Mouse (Mus musculus): ENCODE measurements around the gene Dnah5.
"Not testable (repeated sequence)": the region's sequence is repeated elsewhere in the genome, so short reads cannot be mapped to it uniquely, and the experiment has no call there.

Dnah5 gene

DNA sequence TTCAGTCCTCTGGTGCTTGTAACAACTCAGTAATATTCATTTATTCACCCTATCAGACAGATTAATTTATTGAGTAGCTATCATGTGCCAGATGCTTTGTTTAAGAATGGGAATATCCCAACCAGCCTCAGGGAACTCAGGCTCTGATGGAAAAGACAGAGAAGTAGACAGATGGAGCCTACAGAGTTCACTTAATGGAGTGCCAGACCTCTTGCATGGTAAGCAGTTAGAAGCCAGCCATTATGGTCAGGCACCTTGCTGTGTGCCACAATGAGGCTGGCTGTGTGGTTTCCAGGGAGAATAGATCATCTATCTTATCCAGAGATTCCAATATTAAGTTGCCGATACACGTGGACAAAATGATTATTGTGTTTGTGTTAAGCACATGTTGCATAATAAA lies 104.3 kb downstream of the Dnah5 start:
- DNase-seq: no peak

DNA sequence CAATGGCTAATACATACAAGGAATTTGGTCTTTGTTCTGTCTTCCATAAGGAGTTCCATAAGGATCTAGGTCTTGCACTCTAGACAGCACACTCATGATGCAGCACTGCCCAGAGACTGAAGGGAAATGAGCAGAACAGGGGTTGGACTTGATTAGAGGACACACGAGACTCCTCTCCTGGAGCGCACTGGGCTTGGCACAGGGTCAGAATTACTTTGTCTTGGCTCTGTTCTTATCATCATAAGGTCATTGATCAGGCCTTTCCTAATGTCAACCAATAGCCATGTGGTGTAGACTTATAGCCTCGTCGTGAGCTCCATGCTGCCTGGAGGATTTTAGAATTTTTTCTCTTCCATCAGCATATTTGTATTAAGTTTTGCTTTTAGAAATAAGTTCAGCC lies 107.0 kb downstream of the Dnah5 start:
- no peak for DNase-seq

DNA sequence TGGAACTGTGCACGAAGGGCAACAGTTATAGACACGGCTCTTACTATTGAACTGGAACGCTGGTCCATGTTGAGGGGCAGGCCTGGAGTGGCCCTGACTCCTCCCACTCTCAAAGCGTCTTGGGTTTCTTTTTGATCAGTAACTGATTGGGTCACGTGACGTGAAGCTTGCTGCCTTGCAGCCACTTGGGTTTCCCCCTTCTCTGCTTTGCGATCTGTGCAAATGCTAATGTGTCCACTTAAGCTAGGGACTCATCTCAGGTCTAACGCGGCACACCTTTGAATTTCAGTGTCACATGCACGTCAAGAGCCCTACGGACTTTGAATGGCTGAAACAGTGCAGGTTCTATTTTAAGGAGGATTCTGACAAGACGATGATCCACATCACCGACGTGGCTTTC lies 109.9 kb downstream of the Dnah5 start:
- DNase-seq: no peak

DNA sequence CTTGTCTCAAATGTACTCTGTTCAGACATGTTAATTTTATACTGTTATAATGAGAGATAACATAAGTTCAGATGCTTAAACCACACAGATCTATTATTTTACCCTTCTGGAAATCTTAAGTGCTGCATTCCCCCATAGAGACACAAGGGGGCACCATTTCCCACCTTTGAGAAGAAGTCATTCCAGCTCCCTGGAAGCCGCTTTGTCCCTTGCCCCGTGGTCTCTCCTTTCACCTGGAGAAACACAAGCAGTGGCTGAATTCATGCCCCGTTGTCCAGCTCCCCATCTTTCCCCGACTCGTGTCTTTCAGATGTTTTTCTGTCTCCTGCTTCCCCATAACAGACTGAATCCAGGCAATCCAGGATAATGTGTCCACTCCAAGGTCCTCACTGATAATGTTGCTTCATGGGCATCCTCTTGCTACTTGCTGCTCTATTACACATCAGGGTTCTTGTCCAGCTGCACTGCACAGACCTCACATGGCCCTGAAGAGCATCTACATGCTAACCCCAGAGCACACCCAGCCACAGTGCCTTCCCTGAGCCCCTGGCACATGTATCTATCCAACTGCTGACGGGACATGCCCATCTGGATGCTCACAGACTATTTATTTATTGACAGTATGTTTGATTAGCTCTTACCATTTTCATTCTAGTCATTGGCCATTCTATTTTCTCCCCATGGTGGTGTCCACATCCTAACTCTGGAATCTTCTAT lies 112.4 kb downstream of the Dnah5 start:
- DNase-seq: peak; percentile 65

DNA sequence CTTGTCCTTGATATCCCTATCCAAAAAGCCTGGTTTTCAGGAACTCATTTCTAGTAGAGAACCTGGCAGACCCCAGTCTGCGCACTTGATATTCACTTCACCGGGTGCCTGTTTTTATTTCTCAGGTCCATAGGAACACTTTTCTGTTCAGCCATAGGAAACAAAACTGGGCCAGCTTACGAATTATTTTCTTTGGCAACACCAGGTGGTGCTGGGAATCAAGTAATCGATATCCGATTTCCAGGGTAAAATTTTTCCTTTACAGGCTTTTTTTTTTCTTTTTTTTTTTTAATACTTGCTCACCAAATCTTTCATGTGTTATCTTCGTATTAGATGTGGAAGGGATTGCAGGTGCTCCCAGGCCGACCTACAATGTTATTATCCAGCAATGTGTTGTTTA lies 119.0 kb downstream of the Dnah5 start:
- DNase-seq: no peak

DNA sequence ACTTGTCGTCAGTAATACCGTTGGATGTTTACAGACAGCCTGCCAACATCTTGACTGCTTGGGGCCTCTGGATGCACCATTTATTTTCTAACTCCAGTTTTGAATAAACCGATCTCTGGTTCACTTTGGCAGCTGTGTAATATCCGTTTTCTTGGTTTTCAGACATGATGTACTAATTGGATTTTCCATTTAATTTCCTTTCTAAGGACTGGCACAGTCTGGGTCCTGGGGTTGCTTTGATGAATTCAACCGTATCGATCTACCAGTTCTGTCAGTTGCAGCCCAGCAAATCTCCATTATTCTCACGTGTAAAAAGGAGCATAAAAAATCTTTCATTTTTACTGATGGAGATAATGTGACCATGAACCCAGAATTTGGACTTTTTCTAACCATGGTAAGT lies 123.4 kb downstream of the Dnah5 start:
- no peak for DNase-seq

DNA sequence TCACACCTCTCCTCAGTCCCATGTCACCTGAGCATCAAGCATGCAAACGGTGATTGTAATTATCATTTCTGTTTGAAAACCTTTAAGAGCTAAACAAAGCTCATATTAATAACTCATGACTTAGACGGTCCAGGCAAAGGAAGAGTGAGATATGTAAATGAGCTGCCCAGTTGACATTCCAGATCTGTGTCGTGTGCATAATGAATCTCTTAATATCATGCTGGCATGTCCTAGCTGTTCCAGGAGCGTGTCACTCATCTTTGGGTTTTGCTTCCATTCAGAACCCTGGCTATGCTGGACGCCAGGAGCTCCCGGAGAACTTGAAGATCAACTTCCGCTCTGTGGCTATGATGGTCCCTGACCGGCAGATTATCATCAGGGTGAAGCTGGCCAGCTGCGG lies 123.9 kb downstream of the Dnah5 start:
- no peak for DNase-seq

DNA sequence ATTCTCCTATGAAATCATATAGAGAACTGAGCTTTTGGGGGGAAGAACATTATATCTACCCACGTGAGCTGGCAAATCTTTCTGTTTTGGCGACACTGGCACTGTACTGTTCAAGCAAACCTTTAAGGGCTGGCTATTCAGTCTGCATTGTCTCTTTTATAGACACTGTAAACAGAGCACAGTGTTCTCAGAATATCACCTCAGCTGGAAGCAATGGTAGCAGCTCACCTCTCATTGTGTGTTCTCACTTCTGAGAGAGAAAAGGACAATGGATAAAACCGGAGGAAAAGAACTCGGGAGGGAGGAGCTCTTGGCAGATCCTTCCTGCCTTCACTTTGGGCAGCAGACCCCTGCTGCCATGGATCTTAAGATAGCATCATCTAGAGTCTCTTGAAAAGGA lies 137.6 kb downstream of the Dnah5 start:
- DNase-seq: no peak

DNA sequence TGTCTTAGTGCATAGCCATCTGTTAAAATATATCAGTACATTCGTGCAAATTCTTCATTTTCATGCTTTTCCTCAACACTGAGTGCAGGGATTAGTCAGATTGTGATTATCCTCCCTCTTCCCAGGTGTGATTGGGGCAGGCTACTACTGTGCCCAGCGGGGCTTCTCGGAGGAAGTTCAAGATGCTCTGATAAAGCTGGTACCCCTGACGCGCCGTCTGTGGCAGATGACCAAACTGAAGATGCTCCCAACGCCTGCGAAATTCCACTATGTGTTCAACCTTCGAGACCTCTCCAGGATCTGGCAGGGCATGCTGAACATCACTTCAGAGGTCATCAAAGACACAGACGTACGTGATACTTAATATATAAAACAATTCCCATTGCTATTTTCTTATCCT lies 164.0 kb downstream of the Dnah5 start:
- DNase-seq: no peak

DNA sequence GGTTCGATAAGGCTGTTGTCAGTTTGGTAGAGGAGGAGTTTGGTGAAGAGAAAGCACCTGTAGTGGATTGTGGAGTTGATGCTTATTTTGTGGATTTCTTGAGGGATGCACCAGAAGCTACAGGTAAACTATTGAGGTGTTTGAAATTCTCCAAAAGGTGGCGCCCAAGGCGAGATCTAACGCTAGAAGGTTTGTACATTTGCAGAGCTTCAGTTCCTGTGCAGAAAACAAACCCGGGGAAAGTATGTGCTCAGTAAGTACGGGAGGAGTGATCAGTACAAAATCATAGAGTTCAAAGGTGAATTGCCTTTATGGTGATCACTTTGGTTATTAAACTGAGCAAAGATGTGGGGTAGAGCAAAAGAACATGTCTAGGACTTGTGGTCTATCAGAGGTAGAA lies 166.9 kb downstream of the Dnah5 start:
- DNase-seq: no peak

DNA sequence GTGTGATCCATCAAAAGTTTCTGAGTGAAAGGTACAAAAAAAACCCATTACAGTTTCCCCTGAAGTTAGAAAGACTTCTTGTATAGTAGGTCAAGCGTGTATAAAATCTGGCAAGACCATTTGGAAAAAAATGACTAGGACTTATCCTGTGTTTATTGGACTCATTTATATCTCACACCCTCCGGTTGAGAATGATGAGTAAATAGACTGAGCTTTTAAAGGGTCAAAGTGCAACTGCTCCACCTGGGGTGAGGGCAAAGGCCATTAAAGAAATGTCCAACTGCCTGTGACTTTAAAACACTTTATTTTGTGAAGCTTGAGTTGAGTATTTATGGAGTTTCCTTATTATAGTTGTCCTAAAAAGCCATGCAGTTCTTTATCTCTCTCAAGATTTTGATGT lies 168.0 kb downstream of the Dnah5 start:
- no peak for DNase-seq

DNA sequence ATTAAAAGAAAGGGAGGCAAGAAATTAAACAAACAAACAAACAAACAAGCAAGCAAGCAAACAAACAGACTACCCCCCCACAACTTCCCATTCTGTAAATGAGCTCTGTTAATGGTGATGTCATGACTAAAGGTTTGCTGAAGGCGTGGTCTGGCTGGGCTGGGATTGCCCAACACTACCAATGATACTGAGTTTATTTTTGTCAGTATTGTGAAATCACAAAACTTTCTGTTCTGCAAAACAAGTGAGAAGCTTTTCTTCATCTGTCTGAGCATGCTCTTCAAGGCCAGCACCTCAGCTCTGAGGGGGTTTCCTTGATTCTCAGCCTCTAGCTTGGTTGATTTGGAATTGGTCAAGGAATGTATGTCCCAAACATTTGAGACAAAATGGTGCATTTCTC lies 170.8 kb downstream of the Dnah5 start:
- DNase-seq: no peak

DNA sequence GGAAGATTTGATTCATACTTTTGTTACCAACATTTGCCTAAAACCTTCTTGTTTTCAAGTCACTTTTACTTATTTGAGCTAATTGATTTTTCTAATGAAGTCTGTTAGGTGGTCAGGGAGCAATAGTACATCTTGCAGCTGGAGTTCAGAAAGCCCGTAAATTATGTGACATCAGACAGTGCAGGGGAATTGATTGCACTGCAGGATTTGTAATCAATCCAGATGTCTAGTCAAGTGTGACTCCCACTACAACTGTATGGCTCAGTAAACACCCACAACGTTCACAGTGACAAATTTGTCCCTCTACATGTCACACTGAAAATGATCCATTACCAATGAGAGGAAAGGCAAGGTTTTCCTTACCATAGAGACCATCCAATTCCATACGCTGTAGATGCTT lies 177.4 kb downstream of the Dnah5 start:
- no peak for DNase-seq

DNA sequence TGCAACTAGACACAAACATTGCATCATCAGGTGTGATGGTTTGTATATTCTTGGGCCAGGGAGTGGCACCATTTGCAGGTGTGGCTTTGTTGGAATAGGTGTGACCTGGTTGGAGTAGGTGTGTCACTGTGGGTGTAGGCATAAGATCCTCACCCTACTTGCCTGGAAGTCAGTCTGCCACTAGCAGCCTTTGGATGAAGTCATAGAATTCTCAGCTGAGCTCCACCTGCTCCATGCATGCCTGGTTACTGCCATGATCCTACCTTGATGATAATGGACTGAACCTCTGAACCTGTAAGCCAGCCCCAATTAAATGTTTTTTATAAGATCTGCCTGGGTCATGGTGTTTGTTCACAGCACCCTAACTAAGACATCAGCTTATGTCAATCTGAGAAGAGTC lies 190.2 kb downstream of the Dnah5 start:
- DNase-seq: not testable (repeated sequence)

DNA sequence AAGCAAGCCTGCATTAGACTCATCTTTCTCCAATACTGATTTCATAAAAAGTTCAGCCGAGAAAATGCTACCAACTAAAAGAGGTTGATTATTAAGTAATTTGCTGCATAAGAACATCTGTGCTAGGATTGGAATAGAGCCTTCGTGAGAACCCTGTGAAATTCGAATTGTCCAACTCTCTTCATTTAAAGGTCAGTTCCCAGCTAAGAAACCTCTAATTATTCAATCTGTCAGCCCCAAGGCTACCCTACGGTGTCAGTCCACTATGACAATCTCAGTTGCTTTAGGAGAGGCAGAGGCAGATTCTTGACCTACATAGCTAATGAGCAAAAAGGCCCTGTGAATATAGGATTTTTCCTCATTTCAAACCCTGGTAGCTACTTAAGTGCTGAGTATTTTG lies 191.9 kb downstream of the Dnah5 start:
- no peak for DNase-seq

DNA sequence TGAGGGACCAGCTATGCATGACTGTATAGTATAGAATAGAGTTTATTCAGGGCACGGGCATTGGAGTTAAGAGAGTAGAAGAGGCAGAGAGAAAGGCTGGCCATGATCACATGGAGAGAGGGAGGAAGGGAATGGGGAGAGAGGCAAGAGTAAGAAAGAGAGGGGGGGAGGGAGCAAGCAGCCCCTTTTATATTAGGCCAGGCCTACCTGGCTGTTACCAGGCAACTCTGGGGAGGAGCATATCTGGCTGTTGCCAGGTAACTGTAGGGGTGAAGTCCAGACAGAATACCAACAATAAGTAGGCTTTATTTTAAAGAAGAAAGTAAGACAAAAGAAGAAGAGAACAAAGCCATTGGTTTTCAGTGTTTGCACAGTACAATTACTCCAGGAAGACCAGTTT lies 194.9 kb downstream of the Dnah5 start:
- DNase-seq: no peak

DNA sequence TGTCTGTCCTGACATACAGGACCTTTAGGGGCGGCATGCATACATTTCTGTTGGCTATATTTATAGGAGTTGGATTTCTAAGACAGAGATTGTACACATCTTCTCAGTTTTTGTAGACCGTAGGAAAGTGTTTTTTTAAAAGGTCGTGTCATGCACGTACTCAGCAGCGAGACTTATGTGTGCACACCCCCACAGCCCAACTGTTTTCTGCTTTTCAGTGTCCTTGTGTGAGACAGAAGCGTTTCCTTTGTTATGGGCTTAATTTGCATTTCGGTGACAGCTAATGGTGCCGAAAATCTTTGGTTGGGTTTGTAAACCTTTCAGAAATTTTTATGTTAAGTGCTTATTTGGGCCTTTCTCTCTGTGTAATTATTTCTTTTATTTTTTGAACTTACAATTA lies 195.7 kb downstream of the Dnah5 start:
- no peak for DNase-seq

DNA sequence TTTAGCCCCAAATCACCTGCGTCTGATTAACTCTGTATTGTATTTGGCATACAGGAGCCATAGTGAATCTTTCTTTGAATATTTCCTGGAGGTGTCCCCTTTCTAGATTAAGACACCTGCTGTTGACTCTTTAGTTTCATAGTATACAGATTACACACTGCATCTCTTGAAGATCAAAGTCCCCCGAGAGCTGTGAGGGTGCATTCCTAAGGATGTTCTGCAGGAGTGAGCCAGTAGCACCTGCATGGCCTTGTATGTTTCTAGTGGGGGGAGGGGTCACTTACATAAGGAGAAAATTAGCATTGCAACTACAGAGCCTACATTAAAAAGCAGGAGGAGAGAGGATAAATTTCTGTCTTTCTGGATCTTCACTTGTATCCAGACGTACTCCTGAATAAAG lies 201.1 kb downstream of the Dnah5 start:
- DNase-seq: no peak

DNA sequence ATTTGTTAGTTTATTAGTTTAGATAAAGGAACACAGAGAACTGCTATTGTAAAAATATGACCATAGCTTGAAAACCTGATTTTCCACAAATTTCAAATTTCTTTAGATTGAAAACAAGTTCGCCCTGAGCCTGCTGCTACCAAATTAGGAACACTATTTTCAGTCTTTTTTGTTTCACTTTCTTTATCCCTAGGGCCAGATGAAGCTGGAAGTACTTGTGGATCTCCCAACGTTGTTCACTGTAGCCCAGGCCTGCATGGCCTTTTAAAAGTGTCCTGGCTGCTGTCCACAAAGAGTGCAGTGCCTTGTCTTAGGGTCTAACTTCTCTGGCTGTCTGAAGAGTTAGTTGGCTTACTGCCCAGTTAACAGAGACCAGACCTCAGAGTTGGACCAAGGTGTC lies 201.6 kb downstream of the Dnah5 start:
- DNase-seq: no peak

DNA sequence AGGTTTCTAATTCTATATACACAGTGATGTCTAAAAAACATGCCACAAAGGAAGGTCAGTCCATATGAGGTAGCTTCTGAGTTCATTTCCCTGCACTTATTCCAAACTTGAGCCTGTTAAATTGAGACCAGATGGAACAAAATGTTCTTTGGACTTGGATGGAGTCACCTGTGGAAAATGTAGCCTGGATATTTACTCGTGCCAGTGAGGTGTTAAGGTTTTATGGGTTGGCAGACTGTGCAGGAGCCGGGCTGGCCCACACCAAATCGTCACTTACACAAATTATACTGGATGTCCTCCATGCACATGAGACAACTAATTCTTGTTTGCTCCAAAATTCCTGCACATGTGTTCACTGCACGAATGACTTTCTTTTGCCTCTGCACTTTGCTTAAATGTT lies 236.2 kb downstream of the Dnah5 start:
- DNase-seq: no peak

DNA sequence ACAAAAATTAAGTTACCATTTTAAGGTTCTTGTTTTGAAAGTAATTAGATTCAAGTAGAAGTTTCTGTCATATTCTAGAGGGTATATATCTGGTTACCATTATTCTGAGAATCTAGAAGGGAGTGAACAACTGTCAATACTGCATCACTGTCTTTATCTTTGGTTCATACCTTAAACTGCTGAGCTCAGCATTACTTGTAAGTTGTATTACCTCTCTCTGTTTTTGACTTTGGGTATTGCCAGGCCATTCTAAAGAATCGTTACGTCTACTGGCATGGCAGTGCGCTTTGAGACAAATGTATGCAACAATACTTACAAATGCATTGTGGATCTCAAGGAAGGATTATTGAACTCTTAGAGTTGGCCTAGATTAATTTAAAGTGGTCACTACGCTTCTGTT lies 240.9 kb downstream of the Dnah5 start:
- DNase-seq: no peak

DNA sequence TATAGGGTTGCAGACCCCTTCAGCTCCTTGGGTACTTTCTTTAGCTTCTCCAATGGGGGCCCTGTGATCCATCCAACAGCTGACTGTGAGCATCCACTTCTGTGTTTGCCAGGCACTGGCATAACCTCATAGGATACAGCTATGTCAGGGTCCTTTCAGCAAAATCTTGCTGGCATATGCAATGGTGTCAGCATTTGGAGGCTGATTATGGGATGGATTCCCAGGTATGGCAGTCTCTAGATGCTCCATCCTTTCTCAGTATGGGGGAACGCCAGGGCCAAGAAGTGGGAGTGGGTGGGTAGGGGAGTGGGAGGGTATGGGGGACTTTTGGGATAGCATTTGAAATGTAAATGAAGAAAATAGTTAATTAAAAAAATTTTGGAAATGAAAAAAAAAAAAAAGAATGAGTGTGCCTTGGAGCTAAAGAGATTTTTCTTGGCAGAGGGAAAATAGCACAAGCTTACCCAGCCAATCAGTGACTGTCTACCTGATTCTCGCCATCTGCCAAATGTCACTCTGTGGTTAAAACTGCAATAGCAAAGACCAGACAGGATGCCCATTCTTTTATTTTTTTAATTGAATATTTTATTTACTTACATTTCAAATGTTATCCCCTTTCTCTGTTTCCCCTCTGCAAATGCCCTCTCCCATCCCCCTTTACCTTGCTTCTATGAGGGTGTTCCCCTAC lies 257.7 kb downstream of the Dnah5 start:
- not testable (repeated sequence) for DNase-seq

DNA sequence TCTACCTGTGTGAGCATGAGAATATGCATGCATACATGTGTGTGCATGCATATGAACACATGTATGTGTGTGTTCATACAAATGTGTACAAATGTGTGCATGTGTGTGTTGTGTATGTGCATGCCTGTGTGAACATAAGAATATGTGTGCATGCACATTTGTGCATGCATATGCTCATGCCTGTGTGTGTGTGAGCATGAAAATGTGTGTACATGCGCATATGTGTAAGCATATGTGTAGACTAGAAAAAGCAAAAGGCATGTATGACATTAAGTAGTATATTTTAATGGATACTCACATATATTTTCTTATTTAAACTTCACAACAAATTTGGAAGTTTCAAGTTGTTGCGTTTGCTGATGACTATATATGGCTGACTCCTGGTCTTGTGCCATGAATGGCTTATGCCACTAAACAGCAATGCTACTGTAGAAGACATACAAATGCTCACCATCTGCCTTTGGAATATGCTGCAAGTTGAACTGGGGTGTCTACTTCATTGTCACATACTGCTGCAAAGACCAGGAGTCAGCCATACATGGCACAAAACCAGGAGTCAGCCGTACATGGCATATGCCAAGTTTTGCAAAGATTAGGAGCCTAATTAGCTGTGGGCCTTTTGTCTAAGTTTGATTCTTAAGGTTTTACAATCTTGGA lies 263.2 kb downstream of the Dnah5 start:
- DNase-seq: no peak

DNA sequence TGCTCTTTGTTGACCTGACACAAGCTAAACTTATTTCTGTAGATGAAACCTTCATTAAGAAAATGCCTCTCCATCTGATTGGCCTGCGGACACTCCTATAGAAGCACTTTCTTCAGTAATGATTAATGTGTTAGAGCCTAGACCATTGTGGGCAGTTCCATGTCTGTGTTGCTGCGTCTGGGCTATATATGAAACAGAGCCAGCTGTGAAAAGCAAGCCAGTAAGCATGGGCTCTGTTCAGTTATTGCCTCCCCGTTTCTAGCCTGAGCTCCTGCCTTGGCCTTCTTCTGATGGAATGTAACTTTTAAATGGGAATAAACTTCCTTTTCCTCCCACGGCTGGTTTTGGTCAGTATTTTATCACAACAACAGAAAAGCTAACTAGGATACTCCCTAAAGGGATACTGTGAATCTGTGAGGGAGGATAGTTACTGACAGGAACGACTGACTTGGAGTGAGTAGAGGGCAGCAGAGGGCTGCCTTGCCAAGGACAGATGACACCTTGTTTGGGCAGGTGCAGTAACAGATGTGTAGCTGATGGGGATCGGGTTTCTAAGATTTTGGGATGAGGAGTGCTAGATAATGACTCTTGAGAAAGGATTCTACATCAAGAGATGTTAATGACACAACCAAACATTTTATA lies 270.3 kb downstream of the Dnah5 start:
- DNase-seq: no peak

Data from right cerebral cortex, postnatal 4 days (tissue).